Mouse (Mus musculus): ENCODE measurements around the gene Cyb5r3.
"Not testable (repeated sequence)": the region's sequence is repeated elsewhere in the genome, so short reads cannot be mapped to it uniquely, and the experiment has no call there.

Gene Cyb5r3

DNA sequence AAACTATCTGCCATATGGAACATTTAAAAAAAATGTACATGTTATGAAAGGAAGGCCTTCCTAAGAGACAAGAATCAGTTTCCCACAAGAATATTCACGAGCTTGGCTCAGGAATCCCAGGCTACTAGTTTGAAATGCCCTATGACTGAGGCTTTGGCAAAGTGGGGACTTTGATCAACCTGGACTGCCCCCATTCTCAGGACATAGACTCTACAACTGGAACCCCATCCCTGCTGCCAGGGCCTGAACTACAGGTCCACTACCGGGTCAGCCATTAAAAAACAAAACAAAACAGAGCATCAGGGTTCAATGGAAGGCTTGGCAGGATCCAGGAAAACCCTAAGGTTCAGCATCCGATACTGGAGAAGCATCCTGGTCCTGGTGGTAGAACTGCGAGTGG, 21.7 kb downstream of the Cyb5r3 start:
- in situ Hi-C loops (cut with MboI, MseI): loop anchor here (10.0 kb wide), 1 partner anchor 314 kb away; the partner anchor contains the start of gene Pacsin2

DNA sequence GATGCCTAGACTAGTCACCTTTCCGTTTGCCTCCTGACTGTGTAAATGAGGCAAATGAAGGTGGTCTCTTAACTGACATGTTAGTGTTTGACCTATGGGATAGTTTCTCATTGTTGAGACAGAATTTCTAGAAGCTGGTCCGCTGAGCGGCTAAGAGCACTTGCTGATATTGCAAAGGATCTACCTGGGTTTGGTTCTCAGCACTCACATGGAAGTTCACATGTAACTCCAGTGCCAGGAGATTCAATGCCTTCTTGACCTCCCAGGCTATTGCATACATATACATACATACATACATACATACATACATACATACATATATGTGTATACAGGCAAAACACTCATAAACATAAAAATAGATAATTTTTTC, 22.3 kb downstream of the Cyb5r3 start:
- in situ Hi-C loops (cut with MboI, MseI): loop anchor here (10.0 kb wide), 1 partner anchor 315 kb away; the partner anchor contains the start of gene Pacsin2

DNA sequence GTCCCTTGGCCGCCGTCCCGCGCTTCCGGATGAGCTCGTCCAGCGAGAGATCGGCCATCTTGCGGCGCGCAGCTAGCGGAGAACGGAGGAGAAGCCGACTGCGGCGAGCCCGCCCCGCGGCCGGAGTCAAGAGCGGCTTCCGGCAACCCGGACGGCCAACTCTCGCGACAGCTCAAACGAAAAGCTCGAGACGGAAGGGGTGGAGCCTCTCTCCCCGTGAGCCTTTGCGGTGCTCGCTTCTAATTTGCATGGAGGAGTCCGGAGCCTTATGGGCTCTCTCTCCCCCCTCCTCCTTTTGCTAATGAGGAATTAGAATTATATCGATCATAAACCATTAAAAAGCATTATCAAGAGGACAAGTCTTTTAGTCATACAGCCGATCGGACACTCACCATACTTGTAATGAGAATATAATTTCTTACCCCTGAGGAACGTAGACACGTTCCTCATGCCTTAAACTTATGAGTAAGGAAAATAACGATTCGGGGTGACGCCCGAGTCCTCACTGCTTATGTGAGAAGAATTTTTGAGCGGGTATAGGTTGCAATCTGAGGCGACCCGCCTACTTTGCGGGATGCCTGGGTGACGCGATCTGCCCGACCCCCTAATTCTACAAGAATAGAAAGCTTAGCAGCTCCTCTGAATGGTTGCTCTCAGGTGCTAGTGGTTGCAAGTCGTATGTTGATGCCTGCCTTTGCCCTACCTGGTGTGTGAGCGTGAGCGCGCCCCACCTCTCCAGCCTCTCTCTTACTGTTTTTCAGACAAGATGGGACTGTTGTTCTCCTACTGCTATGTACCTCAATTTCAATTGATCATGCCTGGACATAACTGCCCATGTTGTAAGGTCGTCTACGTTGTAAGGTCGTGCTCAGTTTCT, 23.0 kb downstream of the Cyb5r3 start, which contains the start of gene Poldip3:
Gene Poldip3, minus strand, starts transcription at position 189 of the 877 bp plus-strand sequence.
- in situ Hi-C loops (cut with MboI, MseI): loop anchor here (10.0 kb wide), 1 partner anchor 315 kb away; the partner anchor contains the start of gene Pacsin2

DNA sequence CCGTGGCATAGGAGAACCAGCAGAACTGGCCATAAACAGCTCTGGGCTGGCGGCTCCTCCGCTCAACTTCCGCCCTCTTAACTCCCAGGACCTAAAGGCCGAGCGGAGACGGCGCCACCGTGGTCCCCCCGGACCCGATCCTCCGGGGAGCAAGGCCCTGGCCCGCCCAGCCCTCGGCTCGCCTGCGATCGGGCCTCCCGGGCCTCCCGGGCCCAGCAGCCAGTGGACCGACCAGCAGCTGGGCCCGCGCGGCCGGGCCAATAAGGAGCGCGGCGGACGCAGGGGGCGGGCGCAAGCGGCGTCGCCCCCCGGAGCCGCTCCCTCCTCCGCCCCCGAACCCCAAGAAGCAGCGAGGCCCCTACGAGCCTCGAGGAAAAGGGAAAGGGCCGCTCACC, 23.6 kb downstream of the Cyb5r3 start:
- in situ Hi-C loops (cut with MboI, MseI): no loop called here

DNA sequence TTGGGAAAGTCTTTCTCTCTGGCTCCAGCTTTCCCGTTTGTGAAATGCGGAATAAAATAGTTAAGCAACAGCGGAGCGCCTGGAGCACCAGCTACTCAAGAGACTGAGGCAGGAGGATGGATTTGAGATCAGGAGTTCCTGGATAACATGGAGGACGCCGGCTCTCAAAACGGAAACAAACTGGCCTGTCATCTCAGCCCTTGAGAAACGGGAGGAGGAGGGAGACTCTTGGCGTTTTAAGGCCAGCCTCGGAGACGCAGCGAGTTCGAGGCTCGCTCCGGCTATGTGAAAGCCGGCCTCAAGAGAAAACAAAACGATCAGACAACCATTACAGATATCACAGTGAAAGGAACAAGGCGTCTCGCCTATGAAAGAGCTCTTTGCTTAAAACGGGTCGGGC, 24.0 kb downstream of the Cyb5r3 start:
- in situ Hi-C loops (cut with MboI, MseI): no loop called here

DNA sequence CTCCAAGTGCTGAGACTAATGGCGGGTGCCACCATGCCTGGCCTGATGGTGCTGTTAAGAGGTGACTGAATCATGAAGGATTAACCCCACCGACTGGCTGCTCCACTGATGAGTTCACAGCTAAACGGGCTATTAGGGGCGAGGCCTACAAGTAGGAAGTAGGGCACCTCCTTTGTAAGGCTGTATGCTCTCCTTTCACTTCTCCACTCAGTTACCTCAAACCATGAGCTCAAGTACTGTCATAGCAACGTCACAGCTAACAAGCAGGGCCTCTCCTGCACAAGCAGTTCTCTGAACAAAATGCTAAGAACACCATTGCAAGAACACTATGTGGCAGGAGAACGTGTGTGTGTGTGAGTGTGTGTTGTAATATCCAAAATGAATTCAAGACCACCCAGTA, 26.9 kb downstream of the Cyb5r3 start:
- in situ Hi-C loops (cut with MboI, MseI): no loop called here

DNA sequence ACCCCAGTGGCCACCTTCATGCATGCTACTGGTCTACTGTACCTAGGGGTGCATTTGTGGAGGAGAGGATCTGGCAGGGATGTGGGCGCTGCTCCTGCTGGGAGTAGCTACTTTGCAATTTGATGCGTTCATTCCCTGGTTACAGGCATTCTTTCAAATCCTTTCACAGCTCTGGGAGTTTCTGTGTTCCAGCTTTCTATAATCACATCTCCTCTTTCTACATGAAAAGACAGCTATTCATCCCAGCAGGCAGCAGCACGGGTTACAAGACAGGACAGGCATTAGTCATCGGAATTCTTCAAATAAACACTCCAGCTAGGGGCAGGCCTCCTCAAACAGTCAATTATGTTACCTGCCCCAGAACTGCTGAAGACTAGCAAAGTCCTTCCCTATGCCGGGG, 29.5 kb downstream of the Cyb5r3 start:
- in situ Hi-C loops (cut with MboI, MseI): no loop called here

DNA sequence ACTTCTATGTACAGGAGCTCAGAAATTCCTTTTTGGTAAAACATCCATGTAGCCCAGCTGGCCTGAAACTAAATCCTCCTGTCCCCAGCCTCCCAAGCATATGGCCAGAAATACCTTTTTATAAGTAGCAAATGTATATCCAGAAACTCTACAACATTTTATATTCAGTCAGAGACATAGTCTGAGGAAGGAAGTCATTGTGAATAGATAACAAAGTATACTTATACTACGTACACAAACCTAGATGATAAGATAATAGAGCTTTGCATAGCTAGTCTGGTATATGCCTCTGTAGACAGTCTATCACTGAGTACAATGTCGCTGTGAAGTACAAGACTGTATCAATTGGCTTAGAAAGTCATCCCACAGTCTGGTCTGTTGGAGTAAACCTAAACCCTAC, 36.7 kb downstream of the Cyb5r3 start:
- in situ Hi-C loops (cut with MboI, MseI): no loop called here

DNA sequence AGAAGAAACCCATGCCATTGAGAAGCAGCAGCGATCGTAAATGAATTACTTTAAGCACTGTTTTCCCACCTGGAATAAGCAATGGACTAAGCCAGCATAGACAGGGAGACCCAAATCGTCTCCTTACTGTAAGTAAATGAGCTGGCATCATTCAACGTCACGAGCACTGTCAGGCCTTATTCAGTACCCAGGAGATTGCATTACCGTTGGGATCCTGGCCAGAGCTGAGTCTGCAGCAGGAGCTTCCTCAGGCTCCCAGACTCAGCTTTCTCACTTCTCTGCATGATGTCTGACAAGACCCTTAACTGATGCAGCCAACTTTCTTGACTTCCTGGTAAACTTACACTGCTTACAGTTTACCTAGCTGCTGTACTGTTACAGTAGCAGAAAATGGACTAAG, 37.7 kb downstream of the Cyb5r3 start:
- in situ Hi-C loops (cut with MboI, MseI): no loop called here

DNA sequence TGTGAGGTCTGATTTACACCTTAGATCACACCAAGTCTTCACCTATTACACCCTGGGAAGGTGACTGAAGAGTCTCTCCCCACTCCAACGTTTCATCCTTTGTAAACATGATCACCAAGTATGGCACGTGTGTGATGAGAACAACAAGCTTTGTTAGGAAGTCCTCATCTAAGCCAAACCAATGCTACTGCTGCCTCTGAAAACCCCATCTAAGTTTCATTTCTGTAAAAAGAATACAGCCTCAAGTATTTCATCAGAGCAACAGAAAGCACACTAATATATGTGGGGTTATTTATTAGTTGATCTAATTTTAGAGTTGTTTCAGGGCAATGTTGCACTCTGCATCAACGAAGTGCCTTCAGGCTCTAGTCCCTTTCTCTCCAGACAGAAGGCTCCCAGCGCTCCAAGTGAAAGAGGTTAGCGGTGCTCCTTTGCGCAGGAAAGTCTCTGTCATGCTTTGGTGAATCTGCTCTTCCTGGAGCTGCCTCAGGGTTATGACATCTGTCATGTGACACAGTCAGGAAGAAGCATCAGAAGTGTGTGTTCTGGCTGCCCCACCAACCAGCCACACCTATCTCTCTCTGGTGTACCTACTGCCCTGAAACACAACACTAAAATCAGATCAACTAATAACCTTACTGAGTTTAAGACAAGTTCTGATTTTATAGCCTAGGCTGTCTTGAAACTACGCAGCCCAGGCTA, 42.7 kb downstream of the Cyb5r3 start:
- in situ Hi-C loops (cut with MboI, MseI): no loop called here

DNA sequence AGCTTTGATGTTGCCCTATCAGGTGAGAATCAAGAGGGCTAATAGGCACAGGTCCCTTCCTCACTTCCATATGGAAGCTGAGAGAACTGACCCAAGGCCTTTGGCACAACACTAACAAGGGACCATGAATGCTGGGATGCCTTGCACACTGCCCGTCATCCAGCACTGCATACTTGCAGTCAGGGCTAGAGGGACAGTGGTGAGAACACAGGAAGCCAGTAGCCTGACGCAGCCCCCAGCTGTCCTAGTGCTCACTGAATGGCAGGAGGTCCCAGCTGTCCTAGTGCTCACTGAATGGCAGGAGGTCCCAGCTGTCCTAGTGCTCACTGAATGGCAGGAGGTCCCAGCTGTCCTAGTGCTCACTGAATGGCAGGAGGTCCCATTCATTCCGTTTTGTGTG, 45.4 kb downstream of the Cyb5r3 start:
- in situ Hi-C loops (cut with MboI, MseI): not testable (repeated sequence)

DNA sequence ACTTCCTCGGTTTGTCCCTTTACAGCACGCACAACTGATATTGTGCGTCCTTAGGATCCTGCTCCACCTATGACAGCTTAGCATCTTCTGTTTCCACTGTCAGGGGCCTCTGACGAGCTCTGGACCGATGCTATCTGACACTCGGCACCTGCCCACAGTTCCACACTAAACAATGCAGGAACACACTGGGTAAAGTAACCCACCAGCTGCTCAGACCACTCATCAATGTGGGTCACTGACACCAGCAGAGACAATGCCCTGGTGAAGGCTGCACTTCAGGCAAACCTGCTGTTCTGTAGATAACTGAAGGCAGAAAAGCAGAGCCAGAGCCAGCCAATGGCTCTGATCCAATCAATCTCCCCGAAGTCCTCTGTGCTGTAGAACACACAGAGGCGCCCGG, 45.8 kb downstream of the Cyb5r3 start:
- in situ Hi-C loops (cut with MboI, MseI): no loop called here

DNA sequence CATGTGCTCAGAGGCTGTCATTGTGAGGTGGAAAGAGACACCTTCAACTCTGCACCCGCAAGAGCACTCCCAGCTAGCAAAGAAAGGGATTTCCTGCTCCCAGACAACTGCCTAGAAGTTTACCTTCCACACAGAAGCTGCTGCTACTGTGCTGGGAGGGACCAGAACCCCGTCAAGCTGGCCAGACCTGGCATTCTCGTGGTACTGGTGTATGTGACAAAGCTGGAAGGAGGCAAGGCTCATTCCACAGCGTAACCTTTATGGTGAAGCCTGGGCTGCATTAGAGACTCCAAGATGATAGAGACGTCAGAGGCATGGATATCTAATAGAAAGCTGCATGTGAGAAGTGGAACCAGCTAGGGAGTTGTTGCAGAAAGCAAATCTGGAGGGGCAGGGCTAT, 47.8 kb downstream of the Cyb5r3 start:
- in situ Hi-C loops (cut with MboI, MseI): loop anchor here (25.0 kb wide), 1 partner anchor 1712 kb away; the partner anchor contains the start of genes Dnajb7, St13 and Xpnpep3

DNA sequence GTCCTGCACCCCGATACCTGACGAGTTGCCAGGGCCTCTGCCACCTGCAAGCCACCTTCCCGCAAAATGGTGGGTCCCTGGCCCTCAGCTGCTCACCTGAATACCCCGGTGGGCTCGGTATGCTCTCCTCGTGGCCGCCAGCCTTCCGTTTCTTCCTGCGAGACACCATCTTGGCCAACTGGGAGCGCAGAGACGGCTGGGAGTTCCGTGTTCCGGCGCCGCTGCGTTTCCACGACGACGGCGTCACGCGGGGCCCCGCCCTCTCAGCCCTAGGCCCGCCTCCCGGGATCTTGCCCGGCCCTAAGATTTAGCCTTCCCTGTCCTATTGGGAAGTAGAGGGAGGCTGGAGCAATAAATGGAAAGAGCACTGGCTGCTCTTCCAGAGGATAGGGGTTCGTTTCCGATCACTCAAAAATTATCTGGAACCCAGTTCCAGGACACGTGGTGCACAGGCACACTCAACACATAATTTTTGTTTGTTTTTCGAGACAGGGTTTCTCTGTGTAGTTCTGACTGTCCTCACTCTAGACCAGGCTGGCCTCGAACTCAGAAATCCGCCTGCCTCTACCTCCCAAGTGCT, 49.7 kb downstream of the Cyb5r3 start, which contains the start of gene Rrp7a:
Gene Rrp7a, minus strand, starts transcription at position 236 of the 580 bp plus-strand sequence.
- in situ Hi-C loops (cut with MboI, MseI): loop anchor here (25.0 kb wide), 1 partner anchor 1710 kb away; the partner anchor contains the start of genes Dnajb7, St13 and Xpnpep3

DNA sequence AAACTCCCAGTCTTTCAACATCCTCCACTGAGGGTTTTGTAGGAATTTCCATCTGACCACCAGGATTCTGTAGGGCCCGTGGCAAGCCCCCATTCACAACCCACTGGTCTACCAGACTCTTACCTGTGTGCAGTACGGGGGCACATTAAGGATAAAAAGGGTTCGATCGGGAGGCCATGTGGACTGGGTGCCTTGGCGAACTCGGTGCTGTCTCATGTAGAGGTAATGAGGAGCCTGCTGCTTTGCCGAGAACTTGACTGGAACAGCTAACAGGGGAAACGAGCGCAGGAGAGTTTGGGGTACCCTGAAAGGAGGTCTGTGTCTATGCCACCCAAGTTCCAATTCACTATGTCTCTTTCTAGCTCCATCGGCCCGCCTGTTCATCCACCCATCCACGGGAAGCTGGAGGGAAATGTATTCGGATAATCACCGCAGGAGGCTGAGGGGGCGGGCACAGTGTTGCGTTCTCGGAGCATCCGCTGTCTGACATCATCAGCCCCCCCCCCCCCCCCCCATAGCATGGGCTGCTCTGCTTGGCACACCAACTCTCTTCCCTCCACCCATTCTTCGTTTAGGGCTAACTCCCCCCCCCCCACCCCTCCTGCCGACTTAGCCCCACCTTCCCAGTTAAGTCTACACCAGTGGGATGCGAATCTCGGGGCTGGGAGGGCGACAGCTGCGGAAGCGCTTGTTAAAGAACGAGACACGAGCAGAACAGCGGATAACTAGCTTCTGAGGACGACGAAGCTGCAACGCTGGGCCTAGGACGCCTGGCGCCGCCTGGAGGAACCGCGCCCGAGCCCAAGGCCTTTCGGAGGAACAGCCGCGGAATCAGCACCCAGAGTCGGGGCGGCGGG, 50.5 kb downstream of the Cyb5r3 start:
- in situ Hi-C loops (cut with MboI, MseI): loop anchor here (25.0 kb wide), 1 partner anchor 1710 kb away; the partner anchor contains the start of genes Dnajb7, St13 and Xpnpep3

DNA sequence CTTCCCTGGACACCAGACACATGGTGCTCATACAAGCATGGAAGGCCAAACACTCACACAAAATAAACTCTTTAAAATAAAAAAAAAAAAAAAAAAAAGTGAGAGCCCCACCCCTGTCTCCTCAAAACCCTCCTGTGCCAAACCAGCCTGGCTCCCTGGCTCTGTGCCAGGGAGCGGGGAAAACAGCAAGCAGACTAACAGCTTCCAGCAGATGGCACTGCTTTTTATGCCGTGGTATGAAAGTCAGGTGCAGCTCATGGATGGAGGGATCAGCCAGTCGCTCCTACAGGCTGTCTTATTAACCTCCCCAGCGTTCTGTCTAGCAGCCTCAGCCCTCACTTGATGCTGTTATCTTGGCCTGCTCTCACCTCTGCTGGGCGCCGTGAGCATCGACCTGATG, 54.0 kb downstream of the Cyb5r3 start:
- in situ Hi-C loops (cut with MboI, MseI): loop anchor here (25.0 kb wide), 1 partner anchor 1706 kb away; the partner anchor contains the start of genes Dnajb7, St13 and Xpnpep3

DNA sequence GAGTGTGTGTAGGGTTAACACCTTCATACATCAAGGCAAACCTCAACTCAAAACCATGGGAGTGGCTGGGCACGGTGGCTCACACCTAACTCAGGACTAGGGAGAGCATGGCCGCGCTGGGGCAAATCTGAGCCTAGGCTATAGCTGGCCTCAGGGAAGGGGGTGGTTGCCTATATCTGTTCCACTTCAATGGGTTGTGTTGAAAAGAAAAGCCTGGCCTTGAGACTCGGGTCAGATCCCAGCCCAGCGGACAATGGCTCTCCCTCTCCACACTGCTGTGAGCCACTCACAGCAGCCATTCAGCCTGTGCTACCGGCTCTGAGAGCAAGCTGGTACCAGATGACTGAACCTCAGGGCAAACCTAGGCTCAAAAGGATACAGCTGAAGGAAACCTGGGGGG, 57.3 kb downstream of the Cyb5r3 start:
- in situ Hi-C loops (cut with MboI, MseI): loop anchor here (25.0 kb wide), 1 partner anchor 1703 kb away; the partner anchor contains the start of genes Dnajb7, St13 and Xpnpep3

DNA sequence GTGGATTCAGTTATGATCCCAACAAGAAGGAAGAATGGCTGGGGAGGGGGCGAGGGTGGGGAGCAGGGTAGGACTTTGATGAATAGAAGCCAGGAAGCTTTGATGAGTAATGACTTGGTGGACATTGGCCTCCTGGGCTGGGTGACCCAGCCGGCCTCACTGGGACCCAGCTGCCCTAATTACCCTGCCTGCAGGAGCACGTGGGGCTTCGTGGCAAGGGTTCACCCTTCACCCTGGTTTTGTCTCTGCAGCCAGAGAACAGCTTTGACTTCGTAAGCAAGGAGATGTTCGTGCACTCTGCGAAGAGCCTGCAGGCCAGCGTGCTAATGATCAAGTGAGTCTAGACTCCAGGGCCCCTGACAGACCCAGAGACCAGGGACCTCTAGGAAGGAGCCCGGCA, 58.3 kb downstream of the Cyb5r3 start:
- in situ Hi-C loops (cut with MboI, MseI): loop anchor here (25.0 kb wide), 1 partner anchor 1702 kb away; the partner anchor contains the start of genes Dnajb7, St13 and Xpnpep3

DNA sequence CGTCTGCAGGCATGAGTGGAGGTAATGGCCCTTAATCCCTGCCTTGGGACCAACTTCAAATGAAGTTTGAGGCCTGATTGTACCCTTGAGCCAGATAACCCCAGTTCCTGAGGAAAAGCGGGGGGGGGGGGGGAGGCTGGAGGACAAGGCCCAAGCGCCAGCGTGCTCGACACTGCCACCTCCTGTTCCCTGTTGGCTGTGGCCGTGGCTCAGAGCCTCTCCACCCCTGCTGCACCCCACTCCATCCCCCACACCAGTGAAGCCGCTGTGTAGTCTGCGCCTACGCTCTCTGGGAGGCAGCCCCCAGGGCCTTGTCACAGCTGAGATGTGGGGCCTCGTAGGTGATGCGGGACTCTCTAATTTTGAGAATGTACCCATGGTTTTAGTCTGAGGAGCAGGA, 59.5 kb downstream of the Cyb5r3 start:
- in situ Hi-C loops (cut with MboI, MseI): loop anchor here (25.0 kb wide), 1 partner anchor 1701 kb away; the partner anchor contains the start of genes Dnajb7, St13 and Xpnpep3

DNA sequence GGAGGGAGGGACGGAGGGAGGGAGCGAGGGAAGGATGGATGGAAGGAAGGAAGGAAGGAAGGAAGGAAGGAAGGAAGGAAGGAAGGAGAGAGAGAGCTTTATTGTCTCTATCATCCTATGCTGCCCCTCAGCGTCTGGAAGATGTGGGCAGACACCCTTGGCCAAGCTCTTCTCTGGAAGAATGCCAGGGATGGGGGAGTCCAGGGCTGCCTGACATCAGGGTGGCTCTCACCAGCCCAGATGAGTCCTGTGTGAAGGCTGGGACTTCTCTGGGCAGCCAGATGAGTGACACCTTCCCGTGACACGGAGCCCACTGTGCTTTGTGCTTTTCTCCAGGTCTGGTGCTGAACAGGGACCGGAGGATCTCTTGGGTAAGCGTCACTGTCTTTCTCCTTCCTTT, 60.5 kb downstream of the Cyb5r3 start:
- in situ Hi-C loops (cut with MboI, MseI): loop anchor here (25.0 kb wide), 1 partner anchor 1700 kb away; the partner anchor contains the start of genes Dnajb7, St13 and Xpnpep3

Data from T-helper 2 cell (primary cell).